Mouse (Mus musculus) stomach, postnatal 0 days (tissue): ENCODE measurements around the gene Rgs5. TPM values are rescaled to one million over a fixed set of nuclear protein-coding genes. Genes with fewer than 3 reads are reported as not detected.

ENCODE experiments used
- ATAC-seq: fragments of 200-750 bp; cut with Nextera tagmentation; 2 replicates; pipeline ENCODE4 v1.8.0; 2017; ENCODE audit not compliant: low FRiP score, low TSS enrichment
- DNase-seq: peaks from one replicate; pipeline ENCODE4 v3.0.0-alpha.2; 2016; ENCODE audit warnings: low spot score
- H3K27ac ChIP-seq: fragments of 300-500 bp; sonication (generic); replicated peaks from 2 replicates; pipeline ENCODE4 v1.5.1; 2014; ENCODE audit warnings: mild to moderate bottlenecking, control low read depth
- H3K27me3 ChIP-seq: fragments of 300-500 bp; sonication (generic); 2 replicates; pipeline ENCODE4 v1.6.1; 2014; ENCODE audit warnings: low read length; ENCODE audit not compliant: control insufficient read depth, insufficient read depth
- H3K36me3 ChIP-seq: fragments of 300-500 bp; sonication (generic); 2 replicates; pipeline ENCODE4 v1.6.1; 2014; ENCODE audit warnings: low read length, mixed read lengths; ENCODE audit not compliant: control insufficient read depth, insufficient read depth
- H3K4me1 ChIP-seq: fragments of 300-500 bp; sonication (generic); replicated peaks from 2 replicates; pipeline ENCODE4 v1.6.1; 2014; ENCODE audit warnings: antibody characterized with exemption; ENCODE audit not compliant: control insufficient read depth, insufficient read depth
- H3K4me2 ChIP-seq: fragments of 300-500 bp; sonication (generic); replicated peaks from 2 replicates; pipeline ENCODE4 v1.6.1; 2014; ENCODE audit warnings: low read depth, mild to moderate bottlenecking, control low read depth, moderate library complexity
- H3K4me3 ChIP-seq: fragments of 300-500 bp; sonication (generic); 2 replicates; pipeline ENCODE4 v1.5.1; 2014; ENCODE audit warnings: low read depth, low read length, control low read depth
- H3K9ac ChIP-seq: fragments of 300-500 bp; sonication (generic); 2 replicates; pipeline ENCODE4 v1.6.1; 2014; ENCODE audit warnings: mild to moderate bottlenecking, low read length, control low read depth, mixed read lengths
- H3K9me3 ChIP-seq: fragments of 300-500 bp; sonication (generic); 2 replicates; pipeline ENCODE4 v1.6.1; 2016; ENCODE audit warnings: low read length; ENCODE audit not compliant: control insufficient read depth
- CTCF ChIP-seq: IDR thresholded peaks from 2 replicates; pipeline ENCODE4 v1.5.1; 2016; ENCODE audit warnings: antibody characterized with exemption, low read depth, mild to moderate bottlenecking, moderate library complexity
- EP300 ChIP-seq: optimal IDR thresholded peaks from 2 replicates; pipeline ENCODE3; 2016; ENCODE audit warnings: antibody characterized with exemption
- WGBS: fragments of 180-500 bp; shearing (Covaris S2); extraction: QIAGEN DNeasy Blood & Tissue Kit; methylation state at CpG from one replicate; pipeline ENCODE4 v1.1.7; 2014; 5-methylcytosine and 5-hydroxymethylcytosine counted together
- polyA plus RNA-seq: library from polyadenylated mRNA; unstranded; fragments of >200 nt; fragmentation: Nextera tagmentation; extraction: Ambion mirVana; gene quantifications from 2 replicates; pipeline ENCODE4 v1.2.1, GENCODE M21; 2015

Gene Rgs5
- polyA plus RNA-seq, 1 experiment from 2014 or later, result 12.2 TPM

DNA sequence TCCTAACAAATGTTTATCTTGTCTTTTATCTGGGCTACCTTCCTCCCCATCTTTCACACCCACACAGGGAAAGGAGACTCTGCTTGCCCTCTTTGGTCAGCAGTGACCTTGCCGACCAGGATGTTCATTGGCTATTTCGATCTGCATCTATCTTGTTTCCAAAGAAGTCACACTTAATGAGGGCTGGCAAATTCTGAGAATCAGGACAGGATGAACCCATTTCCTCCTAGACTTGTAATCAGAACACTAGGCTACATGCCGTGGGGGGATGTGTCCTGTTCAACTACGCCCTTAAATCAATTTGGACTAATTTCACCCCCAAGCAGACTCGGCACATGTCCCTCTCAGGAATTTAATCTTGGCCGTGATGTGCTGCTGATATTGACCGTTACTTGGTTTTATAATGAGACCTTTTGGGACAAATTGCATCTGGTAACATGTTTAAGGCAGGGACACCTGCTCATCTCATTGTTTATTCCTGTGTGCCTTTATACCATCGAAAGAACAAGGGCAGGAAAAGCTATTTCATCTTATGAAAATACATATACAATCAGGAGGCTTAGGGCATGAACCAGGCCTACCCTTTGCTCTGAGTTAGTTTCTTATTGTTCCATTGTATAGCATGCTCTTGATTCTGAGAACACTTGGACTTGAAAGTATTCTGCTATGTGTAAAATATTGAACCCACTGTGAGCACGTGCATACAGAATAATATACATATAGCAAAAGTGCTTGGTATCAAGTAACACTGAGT is 25.3 kb downstream of the Rgs5 start:
- Histone ChIP-seq H3K9me3 (no peaks in the 10 kb centered on the region), H3K4me3 (no peak overlapping the region), H3K4me1 (no peaks in the 10 kb centered on the region), H3K4me2 (no peak overlapping the region), H3K36me3 (no peaks in the 10 kb centered on the region), H3K27me3 (no peaks in the 10 kb centered on the region), H3K9ac (no peak overlapping the region), H3K27ac (no peak overlapping the region)
- TF ChIP-seq CTCF (no peak), EP300 (no peak)
- 73% methylated on average over 9 of the region's 9 CpGs for WGBS
- ATAC-seq (no peak), DNase-seq (no peak)

DNA sequence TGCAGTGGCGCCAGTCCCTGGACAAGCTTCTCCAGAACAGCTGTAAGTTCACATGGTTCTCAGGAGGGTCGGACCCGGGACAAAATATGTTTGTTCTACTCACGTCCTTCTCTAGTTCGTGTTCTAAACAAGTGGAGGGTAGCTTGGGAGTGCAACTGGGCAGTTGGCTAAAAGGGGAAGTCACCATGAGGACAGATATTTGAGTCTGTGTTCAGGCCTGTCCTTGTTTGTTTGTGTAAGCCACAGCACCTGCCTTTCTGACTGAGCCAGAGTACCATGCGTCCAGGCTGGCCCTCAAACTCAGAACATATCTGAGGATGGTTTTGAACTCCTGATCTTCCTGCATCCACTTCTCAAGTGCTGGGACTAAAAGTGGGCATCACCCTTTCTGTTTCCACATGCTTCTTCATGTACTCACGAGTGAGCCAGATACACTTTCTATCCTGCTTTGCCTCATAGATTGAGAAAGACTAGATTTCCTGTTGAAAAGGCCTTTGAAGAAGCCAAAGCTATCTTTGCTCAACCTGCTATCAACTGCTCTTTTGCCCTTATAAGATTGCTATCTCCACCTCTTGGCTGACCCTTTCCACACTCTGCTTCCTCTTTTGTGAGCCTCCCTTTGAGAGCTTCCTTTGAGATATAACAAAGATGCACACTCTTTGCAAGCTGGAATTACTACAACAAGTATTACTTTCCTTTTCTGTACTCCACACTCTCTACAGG is 27.6 kb downstream of the Rgs5 start:
- Histone ChIP-seq H3K9ac (no peak overlapping the region), H3K4me1 (no peaks in the 10 kb centered on the region), H3K9me3 (no peaks in the 10 kb centered on the region), H3K36me3 (no peaks in the 10 kb centered on the region), H3K27ac (no peak overlapping the region), H3K4me2 (no peak overlapping the region), H3K27me3 (no peaks in the 10 kb centered on the region), H3K4me3 (no peak overlapping the region)
- DNase-seq, result no peak
- WGBS, result 82% methylated on average over 7 of the region's 7 CpGs
- TF ChIP-seq CTCF (no peak), EP300 (no peak)
- no peak for ATAC-seq

DNA sequence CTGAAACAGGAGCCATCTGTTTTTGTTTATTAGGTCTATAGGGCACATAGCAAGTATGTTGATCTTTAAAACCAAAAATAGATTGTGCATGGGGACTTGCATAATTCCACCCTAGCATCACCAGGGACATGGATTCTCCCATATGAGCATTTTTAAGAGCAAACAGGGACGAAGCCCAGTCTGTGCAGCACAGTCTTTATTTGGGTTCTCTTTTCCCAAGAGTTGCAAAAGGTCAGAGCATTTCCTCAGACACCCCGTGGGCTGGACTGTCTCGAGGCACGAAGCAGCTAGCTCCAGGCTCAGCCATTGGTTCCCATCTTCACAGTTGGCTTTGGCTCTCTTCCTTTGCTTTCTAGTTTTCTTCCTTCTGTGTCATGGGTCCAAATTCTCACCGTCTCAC is 30.0 kb downstream of the Rgs5 start:
- 54% methylated on average over 5 of the region's 5 CpGs for WGBS
- DNase-seq, result no peak

DNA sequence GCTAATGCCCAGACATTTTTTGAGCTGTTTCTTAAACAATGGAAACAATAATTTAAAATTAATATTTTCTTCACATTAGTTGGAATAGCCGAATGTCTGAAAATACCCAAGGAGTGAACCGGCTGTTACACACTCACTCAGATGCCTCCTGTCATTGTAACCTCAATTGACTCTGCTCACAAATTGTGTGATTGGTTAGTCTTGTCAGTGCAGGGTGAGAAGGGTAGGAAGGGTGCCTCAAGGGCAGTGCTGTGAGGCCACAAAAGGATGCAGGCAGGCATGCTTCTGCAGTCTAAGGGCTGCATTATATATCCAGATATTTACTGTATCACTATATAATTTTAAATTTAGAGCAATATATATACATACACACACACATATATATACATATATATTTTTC is 37.7 kb downstream of the Rgs5 start:
- Histone ChIP-seq H3K4me1 (no peaks in the 10 kb centered on the region), H3K9ac (no peak overlapping the region), H3K4me3 (no peak overlapping the region), H3K27me3 (no peaks in the 10 kb centered on the region), H3K9me3 (no peaks in the 10 kb centered on the region), H3K36me3 (no peaks in the 10 kb centered on the region), H3K27ac (no peak overlapping the region), H3K4me2 (no peak overlapping the region)
- TF ChIP-seq EP300 (no peak), CTCF (no peak)
- 77% methylated on average over 2 of the region's 2 CpGs for WGBS
- DNase-seq (no peak), ATAC-seq (no peak)

More for the DNA sequence above, 30.0 kb downstream of the Rgs5 start:
- Histone ChIP-seq H3K4me1 (no peaks in the 10 kb centered on the region), H3K4me2 (no peak overlapping the region), H3K27ac (no peak overlapping the region), H3K4me3 (no peak overlapping the region), H3K9me3 (no peaks in the 10 kb centered on the region), H3K27me3 (no peaks in the 10 kb centered on the region), H3K9ac (no peak overlapping the region), H3K36me3 (no peaks in the 10 kb centered on the region)
- TF ChIP-seq CTCF, result no peak
- TF ChIP-seq EP300, result no peak
- ATAC-seq, result no peak

GRCm38 (mm10) chr1:169693537-169693936 is 38.2 kb downstream of the Rgs5 start:
- Histone ChIP-seq H3K27me3 (no peaks in the 10 kb centered on the region), H3K36me3 (no peaks in the 10 kb centered on the region), H3K27ac (no peak overlapping the region), H3K9me3 (no peaks in the 10 kb centered on the region), H3K9ac (no peak overlapping the region), H3K4me3 (no peak overlapping the region), H3K4me2 (no peak overlapping the region), H3K4me1 (no peaks in the 10 kb centered on the region)
- no peak for DNase-seq
- no peak for ATAC-seq
- TF ChIP-seq EP300 (no peak), CTCF (no peak)
- WGBS, result 41% methylated on average over 3 of the region's 3 CpGs

DNA sequence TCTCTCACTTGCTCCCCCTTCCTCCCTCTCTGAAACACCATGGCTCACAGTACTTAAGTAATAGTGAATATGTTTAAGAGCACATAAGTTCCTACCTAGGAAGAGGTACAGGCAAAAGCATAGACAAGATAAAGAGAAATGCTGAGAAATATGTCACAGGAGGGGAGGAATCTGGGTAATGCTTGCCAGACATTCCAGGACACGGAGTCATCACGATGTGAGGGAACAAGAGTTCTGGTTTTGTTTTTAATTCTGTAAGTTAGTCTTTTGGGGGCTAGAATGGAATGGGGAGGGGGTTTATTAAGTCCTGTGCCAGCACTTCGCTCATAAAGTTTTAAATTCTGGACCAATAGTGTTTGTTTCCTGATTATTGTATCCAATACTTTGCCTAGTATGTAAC is 40.1 kb downstream of the Rgs5 start:
- H3K4me1 ChIP-seq, result no peaks in the 10 kb centered on the region
- H3K27ac ChIP-seq, result no peak overlapping the region
- 68% methylated on average over 3 of the region's 3 CpGs for WGBS
- H3K27me3 ChIP-seq, result no peaks in the 10 kb centered on the region
- ATAC-seq, result no peak
- H3K36me3 ChIP-seq, result no peaks in the 10 kb centered on the region
- no peak overlapping the region for H3K4me3 ChIP-seq
- H3K9me3 ChIP-seq, result no peaks in the 10 kb centered on the region
- no peak overlapping the region for H3K9ac ChIP-seq
- no peak for DNase-seq
- TF ChIP-seq EP300, result no peak
- TF ChIP-seq CTCF, result no peak
- no peak overlapping the region for H3K4me2 ChIP-seq
